Mouse (Mus musculus): ENCODE data around the gene Clrn1. TPM values are rescaled to one million over a fixed set of nuclear protein-coding genes. Genes with fewer than 3 reads are reported as not detected.
"Not testable (repeated sequence)": the region's sequence is repeated elsewhere in the genome, so short reads cannot be mapped to it uniquely, and the experiment has no call there.

The Clrn1 gene
- not detected for polyA plus RNA-seq (2017; shearing (Covaris generic))

DNA sequence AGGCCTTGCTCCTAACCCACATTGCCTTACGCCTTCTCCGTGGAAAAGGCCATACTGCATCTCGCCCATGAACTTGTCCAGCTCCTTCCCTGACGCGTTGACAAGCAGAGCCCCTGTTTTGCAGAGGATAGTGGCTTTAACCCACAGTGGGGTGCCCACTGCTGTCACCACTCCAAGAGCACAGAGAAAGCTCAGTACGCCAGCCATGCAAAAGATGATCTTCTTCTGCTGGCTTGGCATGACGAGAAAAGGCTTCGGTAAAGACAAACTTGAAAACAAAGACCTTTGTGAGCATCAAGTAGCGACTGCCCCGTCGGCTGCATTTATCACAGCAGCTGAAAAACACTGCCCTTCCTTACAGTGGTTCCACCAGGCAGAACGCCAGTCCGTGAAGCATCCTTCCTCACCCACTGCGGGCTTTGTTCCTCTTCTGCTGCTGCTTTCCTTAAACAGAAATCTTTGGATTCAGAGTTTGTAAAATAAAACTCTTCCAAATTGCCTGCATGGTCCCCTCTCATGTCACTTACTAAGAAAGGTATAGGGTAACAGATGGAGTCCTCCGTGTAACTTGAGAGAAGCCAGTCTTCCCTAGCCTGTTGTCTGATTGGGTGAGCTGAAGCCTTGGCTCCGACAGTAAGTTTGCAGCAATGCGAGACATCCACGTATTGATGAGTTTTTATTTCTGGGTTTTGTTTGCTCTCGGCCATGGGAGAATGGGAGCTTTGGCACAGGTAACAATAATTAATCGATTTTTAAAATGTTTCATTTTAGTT, at the start of gene Clrn1:
Clrn1 (minus strand) TSS at position 540 of the 773 bp plus-strand sequence.
- no peak for ATAC-seq

- no peak for ATAC-seq
These were observed 38.9 kb upstream of the Clrn1 start for GRCm38 (mm10) chr3:58924027-58924426.

GRCm38 (mm10) chr3:58923140-58923539, 38.0 kb upstream of the Clrn1 start:
- no peak for ATAC-seq

- ATAC-seq, result no peak
These were observed 37.5 kb upstream of the Clrn1 start for GRCm38 (mm10) chr3:58922636-58923035.

- ATAC-seq, result no peak
These were observed 36.2 kb upstream of the Clrn1 start for GRCm38 (mm10) chr3:58921316-58921715.

DNA sequence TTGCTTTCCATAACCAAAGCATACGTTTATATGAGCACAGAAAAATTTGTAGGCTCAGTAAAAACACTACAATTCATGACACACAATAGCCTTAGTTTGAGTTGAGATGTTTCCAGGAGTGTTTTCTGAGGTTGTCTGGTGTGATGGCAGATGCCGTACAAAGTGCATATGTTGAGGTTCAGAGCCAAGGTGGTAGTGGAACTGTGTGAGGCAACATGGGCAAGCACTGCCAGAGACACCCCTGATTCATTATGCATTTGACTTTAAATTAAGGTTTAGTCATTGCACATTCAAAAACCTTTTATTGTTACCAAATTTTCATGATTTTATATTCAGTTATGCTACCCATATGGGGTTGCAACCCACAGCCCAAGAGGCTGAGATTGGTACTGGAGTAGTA, 19.5 kb upstream of the Clrn1 start:
- no peak for ATAC-seq

DNA sequence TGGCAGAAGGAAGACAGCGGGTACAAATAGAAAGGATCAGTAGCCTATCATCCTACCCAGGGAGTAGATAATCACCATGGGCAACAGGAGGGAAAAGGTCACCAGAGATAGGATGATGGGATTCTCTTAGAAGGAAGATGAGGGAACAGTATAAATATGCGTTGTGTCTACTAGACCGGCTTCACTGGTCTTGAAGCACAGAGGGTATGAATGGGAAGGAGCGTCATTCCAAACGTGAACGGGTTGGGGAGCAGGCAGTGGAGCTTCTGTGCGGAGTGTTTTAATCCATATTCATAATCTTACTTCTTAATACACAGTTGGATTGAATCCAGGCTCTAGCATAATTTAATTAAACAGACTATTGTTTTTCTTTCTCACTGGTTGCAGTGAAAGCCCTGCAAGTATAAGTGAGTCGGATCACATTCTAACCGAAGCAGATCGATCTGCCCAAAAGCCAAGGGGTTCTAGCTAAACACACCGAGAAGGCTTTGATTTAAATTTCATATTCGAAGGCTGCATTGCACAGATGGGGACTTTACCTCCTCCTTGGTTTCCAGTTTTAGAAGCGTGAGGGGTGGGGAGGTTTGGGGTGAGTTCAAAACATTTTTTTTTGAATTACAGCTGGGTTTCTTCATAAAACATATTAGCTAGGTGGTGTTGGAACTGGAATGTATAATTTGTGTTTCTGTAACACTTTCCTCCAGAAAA, 17.1 kb upstream of the Clrn1 start:
- ATAC-seq, result no peak

GRCm38 (mm10) chr3:58895131-58895530, 10.0 kb upstream of the Clrn1 start:
- ATAC-seq, result no peak

GRCm38 (mm10) chr3:58894529-58894928, 9.4 kb upstream of the Clrn1 start:
- no peak for ATAC-seq

GRCm38 (mm10) chr3:58889670-58890069, 4.5 kb upstream of the Clrn1 start:
- ATAC-seq, result no peak

GRCm38 (mm10) chr3:58888131-58888715, 3.1 kb upstream of the Clrn1 start:
- ATAC-seq, result no peak

DNA sequence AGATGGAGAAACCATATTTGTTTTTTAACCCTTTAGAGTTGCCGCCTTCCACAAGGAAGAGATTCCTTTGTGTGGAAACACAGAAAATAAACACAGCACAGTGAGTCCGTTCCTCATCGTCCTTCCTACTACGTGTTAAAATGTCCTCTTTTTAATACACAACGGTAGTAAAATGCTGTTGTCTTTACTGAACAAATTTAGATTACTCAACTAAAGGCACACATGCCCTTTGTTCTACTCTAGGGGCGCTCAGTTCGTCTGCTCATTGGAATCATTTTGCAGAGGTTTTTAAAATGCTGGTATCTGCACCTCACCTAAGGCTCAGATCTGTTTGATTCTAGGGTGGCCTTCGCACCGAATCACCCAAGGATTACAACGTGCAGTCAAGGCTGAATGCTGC, 2.6 kb upstream of the Clrn1 start:
- no peak for ATAC-seq

DNA sequence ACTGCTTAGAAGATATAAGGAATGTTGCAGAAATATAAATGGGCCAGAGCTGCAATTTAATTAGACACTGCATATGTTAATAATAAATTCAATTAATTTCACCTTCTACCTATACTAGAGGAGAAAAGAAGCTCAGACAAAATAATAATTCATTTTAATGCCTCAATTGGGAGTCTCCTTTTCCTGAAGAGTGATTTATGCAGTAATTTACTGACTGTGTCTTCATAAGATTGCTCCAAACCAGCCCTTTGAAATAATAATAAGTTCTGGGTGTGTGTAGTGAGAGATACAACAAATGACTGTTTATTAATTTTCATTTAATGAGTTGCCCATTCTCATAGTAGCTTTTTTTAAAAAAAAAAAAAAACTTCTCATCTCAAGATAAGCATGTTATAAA, 1.6 kb downstream of the Clrn1 start:
- no peak for ATAC-seq

DNA sequence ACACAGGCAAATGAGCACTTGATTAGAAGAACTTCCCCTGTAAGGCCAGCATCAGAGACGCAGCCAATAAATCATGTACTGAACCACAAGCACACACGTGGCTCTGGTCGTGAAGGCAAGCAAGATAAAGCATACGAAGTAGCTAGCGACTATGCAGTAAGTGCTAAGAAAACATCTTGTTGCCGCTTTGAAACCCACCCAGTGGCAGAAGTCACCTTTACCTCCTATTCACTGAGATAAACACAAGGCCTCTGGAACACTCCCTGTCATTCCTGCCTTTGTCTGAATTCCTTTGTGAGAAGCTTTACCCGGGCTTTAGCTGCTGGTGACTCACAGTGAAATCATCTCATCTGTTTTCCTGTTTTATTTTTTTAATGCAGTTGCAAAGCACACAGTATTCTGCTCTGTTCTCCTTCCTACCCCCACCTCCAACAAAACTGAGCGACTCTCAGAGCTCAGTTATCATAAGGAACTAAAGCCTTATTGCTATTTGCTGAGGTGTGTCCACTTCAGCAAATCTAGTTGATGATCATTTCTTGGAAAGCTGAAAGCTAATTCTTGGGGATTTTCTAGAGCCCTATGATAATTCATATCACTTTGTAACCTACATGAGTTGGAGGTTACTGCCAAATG, 2.1 kb downstream of the Clrn1 start:
- ATAC-seq, result no peak

- no peak for ATAC-seq
These were observed 4.1 kb downstream of the Clrn1 start for GRCm38 (mm10) chr3:58881016-58881415.

DNA sequence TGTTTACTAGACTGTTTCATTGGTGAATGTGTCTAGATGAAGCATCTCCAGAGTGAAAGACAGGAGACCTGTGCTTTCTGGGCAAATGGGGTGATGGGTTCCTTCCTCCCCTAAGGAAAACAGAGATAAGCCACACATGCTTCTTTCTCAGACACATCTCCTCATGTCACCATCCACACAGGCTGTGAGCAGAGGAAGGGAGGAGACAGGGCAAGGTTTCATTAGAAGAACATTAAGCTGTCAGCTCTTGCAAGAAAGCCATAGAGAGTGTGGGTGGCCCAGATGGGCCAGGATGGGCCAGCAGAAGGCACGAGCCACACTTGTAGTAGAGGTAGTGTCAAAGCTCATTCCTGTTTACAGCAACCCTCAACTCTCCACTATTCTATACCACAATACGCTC, 5.0 kb downstream of the Clrn1 start:
- ATAC-seq, result no peak

GRCm38 (mm10) chr3:58871882-58872281, 13.3 kb downstream of the Clrn1 start:
- ATAC-seq, result not testable (repeated sequence)

DNA sequence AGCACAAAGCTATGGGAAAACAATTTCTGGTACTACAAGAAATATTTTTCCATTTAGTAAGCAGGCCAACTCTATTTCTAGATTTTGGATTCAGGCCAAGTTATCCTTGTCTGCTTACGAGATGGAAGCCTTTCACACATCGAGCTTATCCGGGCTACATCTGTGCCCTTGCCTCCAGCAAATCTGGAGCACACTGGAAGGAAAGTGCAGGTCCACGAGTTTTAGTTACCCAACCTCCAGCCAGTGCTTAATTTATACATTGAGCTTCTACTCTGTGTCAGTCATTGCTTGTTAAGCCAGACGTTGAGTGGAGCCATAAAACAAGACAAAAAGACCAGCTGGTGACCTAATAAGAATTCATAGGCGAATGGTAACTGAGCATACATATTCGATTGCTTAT, 19.4 kb downstream of the Clrn1 start:
- ATAC-seq, result no peak

- no peak for ATAC-seq
These were observed 22.2 kb downstream of the Clrn1 start for GRCm38 (mm10) chr3:58862976-58863375.

DNA sequence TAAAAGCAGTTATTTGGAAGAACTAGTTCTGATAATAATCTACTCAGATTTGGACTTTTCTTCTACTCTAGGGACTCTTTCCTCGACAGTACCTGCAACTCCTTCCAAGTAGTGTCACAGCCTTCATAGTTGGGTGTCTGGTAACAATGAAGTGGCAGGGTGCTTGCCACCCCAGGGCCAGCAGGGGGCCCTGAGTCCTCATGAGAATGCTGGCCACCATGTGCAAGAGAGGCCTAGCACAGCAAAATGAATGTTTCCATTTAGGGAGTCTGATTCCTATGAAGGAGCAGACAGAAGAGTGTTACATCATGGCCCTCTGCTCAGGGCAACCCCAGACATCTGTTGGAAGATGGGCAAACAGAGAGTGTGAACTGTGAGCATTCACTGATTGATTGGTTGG, 41.7 kb downstream of the Clrn1 start:
- no peak for ATAC-seq

- ATAC-seq, result no peak
These were observed 51.5 kb downstream of the Clrn1 start for GRCm38 (mm10) chr3:58833442-58834160.

DNA sequence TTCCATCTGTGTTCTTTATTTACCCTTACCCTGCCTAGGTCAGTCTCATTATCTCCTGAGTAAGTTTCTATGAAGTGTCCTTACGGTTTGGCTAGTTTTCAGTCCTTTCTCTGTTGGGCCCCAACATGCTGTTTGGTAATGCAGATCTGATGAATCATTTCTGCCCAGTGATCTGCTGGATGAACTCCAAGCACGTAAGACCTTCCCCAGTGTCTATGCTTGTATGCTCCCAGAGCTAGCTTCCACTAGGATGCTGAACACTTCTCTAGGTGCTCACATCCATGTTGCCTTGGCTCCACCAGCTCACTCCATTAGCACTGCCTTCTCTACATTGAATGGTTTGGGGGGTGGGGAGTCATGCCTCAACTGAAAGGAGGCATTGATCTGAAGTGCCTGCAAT, 52.3 kb downstream of the Clrn1 start:
- ATAC-seq, result no peak

DNA sequence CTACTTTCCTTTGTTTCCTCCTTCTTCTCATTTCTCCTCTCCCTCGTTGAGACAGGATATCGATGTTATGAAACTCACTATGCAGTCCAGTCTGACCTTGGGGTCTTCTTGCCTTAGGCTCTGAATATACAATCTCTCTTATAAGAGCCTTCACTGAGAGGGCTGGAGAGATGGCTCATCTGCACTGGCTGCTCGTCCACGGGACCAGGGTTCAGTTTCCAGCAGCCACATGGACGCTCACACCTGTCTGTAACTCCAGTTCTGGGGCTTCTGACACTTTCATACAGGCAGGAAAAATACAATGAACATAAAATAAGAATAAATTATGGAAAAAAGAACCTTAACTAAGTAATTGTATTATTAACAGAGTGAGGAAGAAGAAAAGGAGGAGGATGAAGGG, 53.6 kb downstream of the Clrn1 start:
- ATAC-seq, result no peak
